Mouse (Mus musculus): ENCODE results near the gene Ptger3.

GRCm38 (mm10) chr3:157565196-157565595, 1.5 kb upstream of the Ptger3 start:
- TF ChIP-seq CTCF (IDR thresholded peaks at IDR 0.05; ENCODE audit: low read depth, low read length) (0 out of 2 replicates have a peak, but pooled peaks have one; percentile 13), POLR2A (IDR thresholded peaks at IDR 0.05; ENCODE audit: extremely low read depth, insufficient read depth, low read length) (no peak)
